Mouse (Mus musculus) small intestine, adult 2 months (tissue): ENCODE results near the gene Dpp10. TPM values are rescaled to one million over a fixed set of nuclear protein-coding genes. Genes with fewer than 3 reads are reported as not detected.

Source experiments
- H3K27ac ChIP-seq: fragments of 200-500 bp; 2 replicates; pipeline ENCODE4 v1.5.1; 2012; ENCODE audit warnings: low read depth, low read length, control low read depth, inconsistent platforms; ENCODE audit not compliant: insufficient read depth
- H3K27me3 ChIP-seq: fragments of 200-500 bp; 2 replicates; pipeline ENCODE4 v1.6.1; 2012; ENCODE audit warnings: mild to moderate bottlenecking, moderate library complexity, low read length, inconsistent platforms; ENCODE audit not compliant: control insufficient read depth, insufficient read depth
- H3K36me3 ChIP-seq: fragments of 200-500 bp; 2 replicates; pipeline ENCODE4 v1.6.1; 2012; ENCODE audit warnings: mild to moderate bottlenecking, low read length, control low read depth, inconsistent platforms; ENCODE audit not compliant: control insufficient read depth, insufficient read depth
- H3K4me1 ChIP-seq: fragments of 200-500 bp; 2 replicates; pipeline ENCODE4 v1.6.1; 2012; ENCODE audit warnings: low read length, inconsistent platforms, mixed read lengths; ENCODE audit not compliant: control insufficient read depth, insufficient read depth, insufficient read length
- H3K4me3 ChIP-seq: fragments of 200-500 bp; 2 replicates; pipeline ENCODE4 v1.5.1; 2012; ENCODE audit warnings: low read depth, mild to moderate bottlenecking, control low read depth, inconsistent platforms, low read length, moderate library complexity
- CTCF ChIP-seq: fragments of 200-500 bp; IDR thresholded peaks from 2 replicates; pipeline ENCODE4 v1.5.1; 2012; ENCODE audit warnings: low read depth, mild to moderate bottlenecking, control low read depth, inconsistent platforms, low read length, moderate library complexity, mixed read lengths; ENCODE audit not compliant: insufficient replicate concordance, insufficient read length; ENCODE audit errors: extremely low read depth
- POLR2A ChIP-seq: fragments of 200-500 bp; IDR thresholded peaks from 2 replicates; pipeline ENCODE4 v1.6.1; 2012; ENCODE audit warnings: low read depth, mild to moderate bottlenecking, control low read depth, inconsistent platforms, low read length, moderate library complexity
- WGBS: fragments of 180-500 bp; shearing (Covaris S2); methylation state at CpG from one replicate; pipeline ENCODE4 v1.1.7; 2018; 5-methylcytosine and 5-hydroxymethylcytosine counted together
- polyA plus RNA-seq: library from polyadenylated mRNA; depleted of rRNA; stranded (reverse); fragments of >200 nt; gene quantifications from 2 replicates; pipeline ENCODE4 v1.2.3, GENCODE M21; 2012

Gene Dpp10
- polyA plus RNA-seq, 1 experiment, result 0.08 TPM

DNA sequence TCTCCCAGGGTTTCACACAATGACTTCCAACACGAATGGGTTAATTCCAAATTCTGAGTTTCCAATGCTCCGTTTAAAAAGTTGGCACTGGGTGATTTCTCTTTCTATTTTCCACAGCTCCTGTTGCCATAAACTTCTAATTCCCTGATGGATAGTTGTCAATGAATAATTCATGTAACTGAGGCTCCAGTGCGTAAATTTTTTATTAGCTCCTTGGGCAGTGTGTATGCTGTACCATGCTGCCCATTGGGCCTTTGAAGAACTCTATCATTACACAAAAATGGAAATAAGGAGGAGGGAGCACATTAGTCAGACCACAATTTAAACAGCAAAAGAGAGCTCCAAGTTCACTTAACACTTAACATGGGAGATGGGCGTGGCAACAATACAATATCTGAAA is 99.2 kb downstream of the Dpp10 start:
- no peaks in the 10 kb centered on the region for H3K4me1 ChIP-seq
- no peak overlapping the region for H3K4me3 ChIP-seq
- H3K36me3 ChIP-seq, result no peaks in the 10 kb centered on the region
- H3K27me3 ChIP-seq, result no peaks in the 10 kb centered on the region
- WGBS, result 72% methylated on average over 4 of the region's 4 CpGs
- no peak overlapping the region for H3K27ac ChIP-seq
- no peak for TF ChIP-seq CTCF
- TF ChIP-seq POLR2A, result no peak

DNA sequence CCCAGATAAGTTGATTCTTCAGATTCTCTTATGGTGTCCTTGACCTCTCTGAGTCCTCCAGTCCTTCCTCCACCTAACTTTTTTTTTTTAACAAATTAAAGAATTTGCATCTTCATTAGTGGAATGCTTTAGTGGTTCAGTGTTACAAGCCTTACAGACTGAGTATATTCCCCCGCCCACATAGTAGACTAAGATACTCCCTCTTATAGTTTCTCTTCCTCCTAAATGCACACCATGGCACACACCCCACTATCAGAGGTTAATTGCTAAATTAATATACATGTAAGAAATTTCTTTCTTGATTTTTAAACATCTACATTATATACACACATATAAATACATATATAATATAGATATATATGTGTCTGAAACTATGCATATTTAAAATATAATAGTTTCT is 104.5 kb downstream of the Dpp10 start:
- H3K36me3 ChIP-seq, result no peaks in the 10 kb centered on the region
- H3K27ac ChIP-seq, result no peak overlapping the region
- H3K4me3 ChIP-seq, result no peak overlapping the region
- H3K4me1 ChIP-seq, result no peaks in the 10 kb centered on the region
- no peak for TF ChIP-seq POLR2A
- H3K27me3 ChIP-seq, result no peaks in the 10 kb centered on the region
- 90% methylated on average over 1 of the region's 1 CpGs for WGBS

DNA sequence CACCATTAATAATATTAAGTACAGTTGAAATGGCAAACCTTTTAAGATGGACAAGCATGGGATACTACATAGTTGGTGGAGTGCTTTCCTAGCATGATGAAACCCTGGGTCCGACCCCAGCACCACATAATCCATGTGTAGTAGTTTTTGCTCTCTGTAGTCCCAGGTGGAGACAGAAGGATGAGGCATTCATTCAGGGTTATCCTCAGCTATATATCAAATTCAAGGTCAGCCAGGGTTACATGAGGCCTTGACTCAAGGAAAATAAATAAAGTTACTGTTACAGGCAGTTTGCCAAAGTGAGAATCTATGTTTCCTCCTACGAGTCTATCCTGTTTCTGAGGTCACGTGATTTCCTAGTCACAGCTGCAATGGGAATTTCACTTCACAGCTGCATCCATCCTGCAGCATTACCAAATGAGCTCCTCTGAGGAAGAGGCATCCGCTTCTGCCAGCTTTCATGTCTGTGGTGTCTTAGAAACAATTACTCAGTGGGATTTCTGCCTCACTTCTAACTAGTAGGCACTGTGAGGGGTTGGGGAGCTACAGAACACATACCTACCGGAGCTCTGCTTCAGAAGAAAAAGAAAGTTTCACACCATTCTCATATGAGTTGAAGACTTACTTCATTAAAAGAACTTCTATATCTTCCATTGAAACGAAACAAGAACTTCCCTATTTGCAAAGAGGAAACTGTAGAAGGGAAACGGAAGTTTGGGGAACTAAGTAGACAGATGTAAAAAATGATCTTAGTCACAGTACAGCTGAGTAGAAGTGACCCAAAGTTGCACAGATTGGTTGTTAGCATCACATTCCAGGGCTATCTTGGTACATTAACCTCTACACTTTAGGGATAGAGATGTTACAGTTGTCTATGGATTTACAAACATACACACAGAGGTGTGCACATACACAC is 111.3 kb downstream of the Dpp10 start:
- no peak overlapping the region for H3K4me3 ChIP-seq
- no peaks in the 10 kb centered on the region for H3K36me3 ChIP-seq
- WGBS, result 59% methylated on average over 7 of the region's 7 CpGs
- no peak overlapping the region for H3K27ac ChIP-seq
- no peaks in the 10 kb centered on the region for H3K27me3 ChIP-seq
- H3K4me1 ChIP-seq, result no peaks in the 10 kb centered on the region
- TF ChIP-seq CTCF, result no peak
- TF ChIP-seq POLR2A, result no peak

DNA sequence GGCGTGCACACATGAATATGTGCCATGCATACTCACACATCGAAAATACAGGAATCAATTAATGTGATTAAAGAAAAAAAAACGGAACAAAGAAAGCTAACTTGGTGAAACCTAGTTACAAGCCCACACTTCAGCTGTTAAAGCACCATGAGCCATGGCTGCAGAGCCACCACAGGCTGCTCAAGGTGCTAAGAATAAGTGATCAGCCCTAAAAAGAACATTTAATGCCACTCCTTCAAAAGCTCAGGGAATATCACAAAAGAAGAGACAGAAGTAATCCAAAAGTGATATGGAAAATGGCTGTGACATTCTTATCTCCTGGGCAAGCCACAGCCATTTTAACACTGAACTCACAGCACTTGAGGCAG is 117.4 kb downstream of the Dpp10 start:
- H3K36me3 ChIP-seq, result no peaks in the 10 kb centered on the region
- no peaks in the 10 kb centered on the region for H3K4me1 ChIP-seq
- H3K4me3 ChIP-seq, result no peak overlapping the region
- H3K27ac ChIP-seq, result no peak overlapping the region
- no peaks in the 10 kb centered on the region for H3K27me3 ChIP-seq
- TF ChIP-seq CTCF (no peak), POLR2A (no peak)
- WGBS, result 61% methylated on average over 3 of the region's 3 CpGs

DNA sequence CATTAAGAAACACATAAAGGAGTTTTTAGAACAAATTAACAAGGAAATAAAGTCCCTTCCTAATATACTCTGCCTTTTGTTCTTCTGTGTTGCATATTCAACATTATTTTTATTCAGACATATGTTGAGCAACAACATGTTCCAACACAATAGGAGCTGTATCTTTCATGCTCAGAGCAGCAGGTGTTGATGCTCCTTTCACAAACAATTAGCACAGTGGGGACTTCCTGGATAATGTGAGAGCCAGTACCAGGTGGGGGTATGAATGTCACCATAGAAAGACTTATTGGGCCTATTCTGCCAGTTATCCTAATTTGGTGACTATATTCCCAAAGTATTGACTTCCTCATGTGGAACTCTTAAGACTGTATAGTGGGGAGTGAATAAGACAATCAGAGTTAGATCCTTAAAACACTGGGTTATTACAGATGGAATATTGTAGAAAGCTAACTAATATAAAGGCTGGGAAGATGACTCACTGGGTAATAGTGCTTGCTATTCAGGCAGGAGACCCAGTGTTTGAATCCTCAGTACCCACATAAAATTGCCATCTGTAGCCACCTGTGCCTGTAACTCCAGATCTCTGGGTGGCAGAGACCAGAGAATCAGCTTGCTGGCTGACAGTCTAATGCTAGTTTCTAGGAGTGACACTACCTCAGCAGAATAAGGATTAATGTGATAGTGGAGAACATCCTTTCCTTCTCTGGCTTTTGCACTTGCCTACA is 117.9 kb downstream of the Dpp10 start:
- Histone ChIP-seq H3K4me3 (no peak overlapping the region), H3K36me3 (no peaks in the 10 kb centered on the region), H3K27ac (no peak overlapping the region), H3K27me3 (no peaks in the 10 kb centered on the region), H3K4me1 (no peaks in the 10 kb centered on the region)
- no peak for TF ChIP-seq POLR2A
- TF ChIP-seq CTCF, result no peak

DNA sequence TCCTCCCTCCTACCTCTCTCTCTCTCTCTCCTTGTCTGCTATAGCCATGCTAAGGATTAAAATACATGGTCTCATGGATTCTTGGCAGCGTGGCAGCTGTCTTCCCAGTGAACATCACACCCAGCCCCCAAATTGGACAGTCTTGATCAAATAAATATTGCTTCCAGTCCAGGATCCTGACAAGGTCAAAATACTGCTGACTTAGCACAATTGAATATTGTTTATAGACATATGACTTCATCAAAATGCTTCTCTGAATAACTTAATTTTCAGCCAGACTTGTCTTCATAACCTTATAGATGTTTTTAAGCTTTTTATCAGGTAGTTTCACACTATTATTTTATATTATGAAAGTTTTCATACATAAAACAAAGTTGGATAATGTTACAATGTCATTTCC is 120.5 kb downstream of the Dpp10 start:
- no peaks in the 10 kb centered on the region for H3K4me1 ChIP-seq
- H3K4me3 ChIP-seq, result no peak overlapping the region
- no peaks in the 10 kb centered on the region for H3K27me3 ChIP-seq
- no peaks in the 10 kb centered on the region for H3K36me3 ChIP-seq
- no peak overlapping the region for H3K27ac ChIP-seq
- TF ChIP-seq POLR2A (no peak), CTCF (no peak)
- WGBS, result 53% methylated on average over 1 of the region's 1 CpGs

DNA sequence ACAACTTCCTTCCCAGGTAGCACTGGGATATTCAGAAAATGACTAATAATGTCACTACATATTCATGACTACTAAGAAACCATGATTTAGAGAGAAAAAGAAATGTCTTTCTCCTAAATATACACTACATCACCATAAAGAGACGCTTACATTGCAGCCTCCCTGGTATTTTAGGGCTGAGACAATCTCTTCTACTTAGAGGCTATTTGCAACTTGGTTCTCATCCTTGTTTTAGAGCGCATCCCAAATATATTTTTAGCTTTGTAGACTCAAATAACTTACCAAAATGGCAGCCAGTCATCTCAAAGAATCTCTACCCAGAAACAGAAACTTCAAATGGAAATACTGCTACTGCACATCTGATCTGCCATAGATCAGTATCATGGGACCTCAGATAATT is 121.5 kb downstream of the Dpp10 start:
- 76% methylated on average over 2 of the region's 2 CpGs for WGBS
- Histone ChIP-seq H3K27me3 (no peaks in the 10 kb centered on the region), H3K4me3 (no peak overlapping the region), H3K36me3 (no peaks in the 10 kb centered on the region), H3K27ac (no peak overlapping the region), H3K4me1 (no peaks in the 10 kb centered on the region)
- TF ChIP-seq CTCF (no peak), POLR2A (no peak)
